Mouse (Mus musculus) kidney, postnatal 4 days (tissue): ENCODE data around the gene Slc23a3.

ENCODE experiments used
- DNase-seq, 2 experiments: peaks; one replicate each; pipeline ENCODE4 v3.0.0; 2021; ENCODE audit warnings: mixed read lengths in 2 of 2

Gene Slc23a3

GRCm38 (mm10) chr1:75138448-75138847 lies 4.8 kb upstream of the Slc23a3 start:
- DNase-seq: no peak

DNA sequence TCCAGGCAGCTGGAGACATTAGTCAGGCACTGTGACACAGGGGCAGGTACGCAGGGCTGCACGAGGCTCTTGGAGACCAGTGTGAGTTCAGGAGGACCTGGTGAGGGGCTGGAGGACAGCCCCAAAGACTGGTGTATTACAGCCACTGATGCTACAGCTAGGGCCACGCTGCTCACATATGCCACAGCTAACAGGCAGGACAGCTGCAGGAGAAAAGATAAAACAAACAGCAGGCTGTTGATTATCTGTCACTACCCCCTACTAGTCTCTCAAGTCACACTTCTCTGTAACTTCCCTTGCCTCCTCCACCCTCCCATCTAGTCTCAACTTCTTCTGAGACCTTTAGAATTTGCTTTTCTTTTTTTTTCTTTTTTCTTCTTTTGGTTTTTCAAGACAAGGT lies 3.0 kb upstream of the Slc23a3 start:
- no peak for DNase-seq

GRCm38 (mm10) chr1:75136293-75136692 lies 2.6 kb upstream of the Slc23a3 start:
- DNase-seq: no peak

DNA sequence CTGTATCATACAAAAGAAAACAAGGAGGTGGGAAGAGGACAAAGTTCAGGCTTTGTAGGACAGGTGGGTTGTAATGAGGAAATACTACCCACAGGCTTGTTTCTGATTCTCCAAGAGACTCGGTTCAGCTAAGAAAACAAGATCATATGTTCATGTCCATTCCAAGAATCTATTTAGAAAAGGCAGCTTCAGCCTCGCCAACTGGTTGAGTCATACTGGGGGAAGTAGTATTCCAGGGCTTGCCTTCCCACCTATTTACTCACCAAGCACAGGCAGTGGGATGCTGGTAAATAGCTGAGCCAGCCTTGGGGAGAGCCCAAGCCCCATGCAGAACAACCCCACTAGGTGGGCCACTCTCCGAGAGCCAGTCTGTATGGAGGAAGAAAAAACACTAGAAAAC lies 5.0 kb downstream of the Slc23a3 start:
- DNase-seq: no peak

- no peak for DNase-seq
Observed at GRCm38 (mm10) chr1:75125418-75125817, 8.3 kb downstream of the Slc23a3 start.

- DNase-seq: peak; percentile 97 to 98
Observed at GRCm38 (mm10) chr1:75124346-75125321, 9.1 kb downstream of the Slc23a3 start, which contains the start of gene Nhej1. Gene Nhej1 (minus strand): TSS chr1:75125200.

DNA sequence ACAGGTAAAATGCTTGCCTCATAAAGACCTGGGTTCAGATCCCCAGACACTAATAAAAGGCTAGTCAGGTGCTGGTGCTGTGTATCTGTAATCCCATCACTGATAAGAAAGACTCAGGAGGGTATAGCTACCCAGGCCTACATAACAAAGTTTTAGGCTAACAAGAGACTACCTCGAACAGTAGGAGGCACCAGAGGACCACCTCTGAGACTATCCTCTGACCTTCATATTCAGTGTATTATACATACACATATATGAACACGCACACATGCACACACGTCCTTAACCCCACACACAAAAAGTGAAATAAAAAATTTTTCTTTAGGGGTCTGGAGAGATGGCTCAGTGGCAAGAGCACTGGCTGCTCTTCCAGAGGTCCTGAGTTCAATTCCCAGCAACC lies 11.5 kb downstream of the Slc23a3 start:
- DNase-seq: no peak
